Comparison of ENCODE assay signal across 8 mouse cellular contexts in genomic region chr8:105326968-105327367, GRCm38 (mm10). TPM values are rescaled to one million over a fixed set of nuclear protein-coding genes. Genes with fewer than 3 reads are reported as not detected.
A peak's percentile ranks its signal among the peaks of the same experiment; 100 is the strongest.
DNase-seq lines count a peak whose midpoint lies in the region; ATAC-seq lines count a peak whose summit lies in the region.

No protein-coding gene starts in this region.

- H3K9me3 ChIP-seq in kidney, embryonic 15.5 days (replicated peaks) = no peaks in the 10 kb centered on the region
- no peaks in the 10 kb centered on the region for H3K9me3 ChIP-seq in hindbrain, embryonic 14.5 days (ENCODE audit: control insufficient read depth, low read length)
- H3K9me3 ChIP-seq in midbrain, embryonic 14.5 days (ENCODE audit: control insufficient read depth, low read length) = no peaks in the 10 kb centered on the region

- H3K4me1 ChIP-seq in kidney, embryonic 15.5 days = peaks cover 27% of the 10 kb centered on the region
- peaks cover 7% of the 10 kb centered on the region; the same call in 1 of the 2 replicates for H3K4me1 ChIP-seq in brown adipose tissue, adult 24 weeks (ENCODE audit: control insufficient read depth, insufficient read depth, insufficient read length, low read length)
- H3K4me1 ChIP-seq in hindbrain, embryonic 14.5 days (replicated peaks; ENCODE audit: control insufficient read depth, insufficient read depth, low read length) = peaks cover 19% of the 10 kb centered on the region
- peaks cover 16% of the 10 kb centered on the region for H3K4me1 ChIP-seq in midbrain, embryonic 14.5 days (ENCODE audit: control insufficient read depth, insufficient read depth, low read length)

- intact Hi-C loops in left cerebral cortex, postnatal 36 days (cut with DNase I) = no loop called here

- DNase-seq in kidney, adult 18-20 months = no peak
- DNase-seq in hindbrain, embryonic 14.5 days (ENCODE audit: low spot score) = no peak
- DNase-seq in midbrain, embryonic 14.5 days = no peak
- no peak for DNase-seq in spleen, adult 18-20 months
- no peak for DNase-seq in left cerebral cortex, postnatal 36 days (ENCODE audit: low spot score in 2 of 2)
- no peak for DNase-seq in right cerebral cortex, adult 18-20 months

- H3K4me3 ChIP-seq in kidney, embryonic 15.5 days (replicated peaks) = peak overlapping the region; percentile 87
- H3K4me3 ChIP-seq in brown adipose tissue, adult 24 weeks (ENCODE audit: insufficient read depth, low read depth, low read length) = peak overlapping the region; percentile 76
- H3K4me3 ChIP-seq in hindbrain, embryonic 14.5 days (replicated peaks; ENCODE audit: low read length) = peak overlapping the region; percentile 65
- H3K4me3 ChIP-seq in midbrain, embryonic 14.5 days (replicated peaks; ENCODE audit: low read depth, low read length) = peak overlapping the region; percentile 88

- H3K27me3 ChIP-seq in kidney, embryonic 15.5 days = no peaks in the 10 kb centered on the region
- no peaks in the 10 kb centered on the region for H3K27me3 ChIP-seq in hindbrain, embryonic 14.5 days (ENCODE audit: control insufficient read depth, insufficient read depth, low read length)
- no peaks in the 10 kb centered on the region for H3K27me3 ChIP-seq in midbrain, embryonic 14.5 days (ENCODE audit: control insufficient read depth, insufficient read depth, low read length)

- H3K36me3 ChIP-seq in kidney, embryonic 15.5 days = peaks cover 52% of the 10 kb centered on the region
- peaks cover 55% of the 10 kb centered on the region for H3K36me3 ChIP-seq in hindbrain, embryonic 14.5 days (replicated peaks; ENCODE audit: control insufficient read depth, insufficient read depth)
- peaks cover 54% of the 10 kb centered on the region for H3K36me3 ChIP-seq in midbrain, embryonic 14.5 days (ENCODE audit: control insufficient read depth, insufficient read depth, low read length)

- peak overlapping the region; percentile 94; the same call in 1 of the 2 replicates for H3K27ac ChIP-seq in kidney, embryonic 15.5 days
- no peak overlapping the region for H3K27ac ChIP-seq in brown adipose tissue, adult 24 weeks (replicated peaks; ENCODE audit: low read depth, low read length)
- H3K27ac ChIP-seq in hindbrain, embryonic 14.5 days = peak overlapping the region; percentile 76; the same call in 1 of the 2 replicates
- peak overlapping the region; percentile 81; the same call in 1 of the 2 replicates for H3K27ac ChIP-seq in midbrain, embryonic 14.5 days (replicated peaks; ENCODE audit: low read depth, low read length)

- peak overlapping the region; percentile 85 for H3K4me2 ChIP-seq in kidney, embryonic 15.5 days
- peak overlapping the region; percentile 90 for H3K4me2 ChIP-seq in hindbrain, embryonic 14.5 days (replicated peaks)
- peak overlapping the region; percentile 91 for H3K4me2 ChIP-seq in midbrain, embryonic 14.5 days (ENCODE audit: low read length)

- peak overlapping the region; percentile 76 for H3K9ac ChIP-seq in kidney, embryonic 15.5 days
- H3K9ac ChIP-seq in hindbrain, embryonic 14.5 days = peak overlapping the region; percentile 65
- H3K9ac ChIP-seq in midbrain, embryonic 14.5 days (replicated peaks; ENCODE audit: low read length) = peak overlapping the region; percentile 93

- 43% methylated on average over 6 of the region's 6 CpGs for WGBS in kidney, embryonic 15.5 days
- 44% methylated on average over 6 of the region's 6 CpGs for WGBS in hindbrain, embryonic 14.5 days
- 45% methylated on average over 6 of the region's 6 CpGs for WGBS in midbrain, embryonic 14.5 days

- no peak for ATAC-seq in kidney, embryonic 15.5 days (replicated peaks; ENCODE audit: low FRiP score)
- no peak for ATAC-seq in hindbrain, embryonic 14.5 days (ENCODE audit: low FRiP score)
- no peak for ATAC-seq in midbrain, embryonic 14.5 days (ENCODE audit: low FRiP score, low TSS enrichment)

RNA-seq across cellular contexts. Expression of gene Tmem208, which starts 0.8 kb away (rescaled TPM):
- polyA plus RNA-seq in kidney, embryonic 15.5 days (2015; fragmentation: Nextera tagmentation; extraction: Ambion mirVana) = 119 and 125 TPM in 2 replicates
- polyA plus RNA-seq in brown adipose tissue, adult 24 weeks (2012; ENCODE audit: insufficient read depth, insufficient read length, missing spikeins) = 60.5 and 72.6 TPM in 2 replicates
- 141 and 147 TPM in 2 replicates for polyA plus RNA-seq in hindbrain, embryonic 14.5 days (2014; fragmentation: Nextera tagmentation; extraction: Ambion mirVana)
- polyA plus RNA-seq in midbrain, embryonic 14.5 days (2014; fragmentation: Nextera tagmentation; extraction: Ambion mirVana) = 122 and 149 TPM in 2 replicates
- 10 to 100 TPM; 38.5 to 43.6 TPM for total RNA-seq in left cerebral cortex, postnatal 36 days (2021)

RNA-seq across cellular contexts. Expression of gene Lrrc29, which starts 0.9 kb away (rescaled TPM):
- polyA plus RNA-seq in kidney, embryonic 15.5 days (2015; fragmentation: Nextera tagmentation; extraction: Ambion mirVana) = 2.2 and 2.6 TPM in 2 replicates
- 0.83 and 0.99 TPM in 2 replicates for polyA plus RNA-seq in brown adipose tissue, adult 24 weeks (2012; ENCODE audit: insufficient read depth, insufficient read length, missing spikeins)
- polyA plus RNA-seq in hindbrain, embryonic 14.5 days (2014; fragmentation: Nextera tagmentation; extraction: Ambion mirVana) = 0.46 and 0.92 TPM in 2 replicates
- 0.72 and 0.86 TPM in 2 replicates for polyA plus RNA-seq in midbrain, embryonic 14.5 days (2014; fragmentation: Nextera tagmentation; extraction: Ambion mirVana)
- total RNA-seq in left cerebral cortex, postnatal 36 days (2021) = 1 to 10 TPM; 3.7 to 7.3 TPM

RNA-seq across cellular contexts. Expression of gene Fhod1, which starts 20.8 kb away (rescaled TPM):
- polyA plus RNA-seq in kidney, embryonic 15.5 days (2015; fragmentation: Nextera tagmentation; extraction: Ambion mirVana) = 3.5 TPM in 2 replicates
- 2.1 and 3.3 TPM in 2 replicates for polyA plus RNA-seq in brown adipose tissue, adult 24 weeks (2012; ENCODE audit: insufficient read depth, insufficient read length, missing spikeins)
- polyA plus RNA-seq in hindbrain, embryonic 14.5 days (2014; fragmentation: Nextera tagmentation; extraction: Ambion mirVana) = 0.58 and 0.70 TPM in 2 replicates
- polyA plus RNA-seq in midbrain, embryonic 14.5 days (2014; fragmentation: Nextera tagmentation; extraction: Ambion mirVana) = 0.59 and 0.84 TPM in 2 replicates
- 1 to 10 TPM; 2.3 to 3.7 TPM for total RNA-seq in left cerebral cortex, postnatal 36 days (2021)

RNA-seq across cellular contexts. Expression of gene Elmo3, which starts 21.6 kb away (rescaled TPM):
- 10.6 and 11.5 TPM in 2 replicates for polyA plus RNA-seq in kidney, embryonic 15.5 days (2015; fragmentation: Nextera tagmentation; extraction: Ambion mirVana)
- 1.1 and 4.7 TPM in 2 replicates for polyA plus RNA-seq in brown adipose tissue, adult 24 weeks (2012; ENCODE audit: insufficient read depth, insufficient read length, missing spikeins)
- polyA plus RNA-seq in hindbrain, embryonic 14.5 days (2014; fragmentation: Nextera tagmentation; extraction: Ambion mirVana) = 1.1 and 1.6 TPM in 2 replicates
- polyA plus RNA-seq in midbrain, embryonic 14.5 days (2014; fragmentation: Nextera tagmentation; extraction: Ambion mirVana) = 0.55 and 1.1 TPM in 2 replicates
- 1 to 10 TPM; 1.0 to 1.7 TPM for total RNA-seq in left cerebral cortex, postnatal 36 days (2021)

RNA-seq across cellular contexts. Expression of gene Slc9a5, which starts 21.7 kb away (rescaled TPM):
- 2.5 and 2.9 TPM in 2 replicates for polyA plus RNA-seq in kidney, embryonic 15.5 days (2015; fragmentation: Nextera tagmentation; extraction: Ambion mirVana)
- 0.24 TPM in 1 of 2 replicates, not detected in the other for polyA plus RNA-seq in brown adipose tissue, adult 24 weeks (2012; ENCODE audit: insufficient read depth, insufficient read length, missing spikeins)
- polyA plus RNA-seq in hindbrain, embryonic 14.5 days (2014; fragmentation: Nextera tagmentation; extraction: Ambion mirVana) = 11.4 and 12.1 TPM in 2 replicates
- 8.3 and 10.2 TPM in 2 replicates for polyA plus RNA-seq in midbrain, embryonic 14.5 days (2014; fragmentation: Nextera tagmentation; extraction: Ambion mirVana)
- 10 to 100 TPM; 34.1 to 44.5 TPM for total RNA-seq in left cerebral cortex, postnatal 36 days (2021)
